Mouse (Mus musculus): Measurements from ENCODE around the gene Hoxc5.

The Hoxc5 gene

GRCm38 (mm10) chr15:102945185-102946077 is 21.8 kb upstream of the Hoxc5 start:
- DNase-seq: no peak

- no peak for DNase-seq
Observed at GRCm38 (mm10) chr15:102947276-102947675, 20.0 kb upstream of the Hoxc5 start.

- DNase-seq: no peak
Observed at GRCm38 (mm10) chr15:102948842-102949241, 18.4 kb upstream of the Hoxc5 start.

- DNase-seq: no peak
Observed at GRCm38 (mm10) chr15:102949696-102950095, 17.5 kb upstream of the Hoxc5 start.

- no peak for DNase-seq
Observed at GRCm38 (mm10) chr15:102950877-102951276, 16.4 kb upstream of the Hoxc5 start.

GRCm38 (mm10) chr15:102953561-102953960 is 13.7 kb upstream of the Hoxc5 start:
- DNase-seq: no peak

GRCm38 (mm10) chr15:102954192-102955006 is 12.8 kb upstream of the Hoxc5 start, which contains the start of gene Hoxc11:
Hoxc11 (plus strand) TSS chr15:102954427.
- DNase-seq: no peak

- no peak for DNase-seq
Observed at GRCm38 (mm10) chr15:102955007-102955382, 12.2 kb upstream of the Hoxc5 start.

GRCm38 (mm10) chr15:102955833-102956640 is 11.2 kb upstream of the Hoxc5 start:
- no peak for DNase-seq

- no peak for DNase-seq
Observed at GRCm38 (mm10) chr15:102956906-102957305, 10.3 kb upstream of the Hoxc5 start.

GRCm38 (mm10) chr15:102959663-102960191 is 7.5 kb upstream of the Hoxc5 start:
- no peak for DNase-seq

GRCm38 (mm10) chr15:102961728-102962127 is 5.5 kb upstream of the Hoxc5 start:
- no peak for DNase-seq

- no peak for DNase-seq
Observed at GRCm38 (mm10) chr15:102962492-102962891, 4.8 kb upstream of the Hoxc5 start.

GRCm38 (mm10) chr15:102963259-102963658 is 4.0 kb upstream of the Hoxc5 start:
- no peak for DNase-seq

GRCm38 (mm10) chr15:102963671-102964640 is 3.3 kb upstream of the Hoxc5 start:
- no peak for DNase-seq

- DNase-seq: no peak
Observed at GRCm38 (mm10) chr15:102965003-102965891, 2.0 kb upstream of the Hoxc5 start.

- peak; percentile 51 to 52 for DNase-seq
Observed at GRCm38 (mm10) chr15:102965892-102966775, 1.1 kb upstream of the Hoxc5 start.

GRCm38 (mm10) chr15:102966776-102967311 is 399 bp upstream of the Hoxc5 start, which contains the start of gene Hoxc10:
Hoxc10 (plus strand) TSS chr15:102966796.
- DNase-seq: no peak

Measured in thymus, postnatal 36 days (tissue).